Mouse (Mus musculus): ENCODE results near the gene Bcas3. TPM values are rescaled to one million over a fixed set of nuclear protein-coding genes. Genes with fewer than 3 reads are reported as not detected.

Bcas3 gene
- polyA plus RNA-seq, 1 experiment from 2014 or later, result 33.3 TPM

DNA sequence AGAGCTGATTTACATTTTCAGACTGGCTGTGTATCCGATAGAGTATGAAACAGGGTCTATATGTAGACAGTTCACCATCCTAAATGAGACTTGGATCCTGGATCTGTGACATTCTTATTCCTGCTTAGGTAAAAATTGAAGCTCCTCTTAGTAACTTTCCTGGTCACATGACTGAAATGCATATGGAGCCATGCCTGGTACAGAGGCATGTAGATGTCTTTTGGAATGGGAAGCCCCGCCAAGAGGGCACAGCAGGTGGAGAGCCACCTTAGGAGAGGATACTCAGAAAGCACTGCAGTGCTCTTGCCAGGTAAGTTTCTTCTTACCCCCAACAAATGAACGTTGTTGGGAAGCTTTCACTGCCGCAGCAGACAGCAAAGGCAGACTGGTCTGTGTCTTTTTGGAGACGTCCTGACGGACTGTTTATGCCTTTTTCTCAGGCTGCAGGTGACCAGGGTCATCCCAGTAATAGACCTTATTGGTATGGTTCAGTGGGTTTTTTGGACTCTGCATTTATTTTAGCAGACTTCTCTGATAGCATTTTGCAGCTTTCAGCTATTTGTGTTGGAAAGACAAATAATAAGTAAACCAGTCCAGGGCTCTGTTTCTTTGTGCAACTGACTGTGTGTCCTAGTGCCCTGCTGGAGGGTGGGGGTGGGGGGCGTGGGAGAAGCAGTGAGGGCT is 292.3 kb downstream of the Bcas3 start:
- no peak overlapping the region for H3K27ac ChIP-seq (ENCODE audit: low read depth, low read length)
- no peaks in the 10 kb centered on the region for H3K9me3 ChIP-seq (ENCODE audit: control insufficient read depth, low read length)
- no peaks in the 10 kb centered on the region; the same call in 1 of the 2 replicates for H3K4me1 ChIP-seq (replicated peaks; ENCODE audit: control insufficient read depth, insufficient read depth, low read length)
- no peaks in the 10 kb centered on the region for H3K27me3 ChIP-seq (ENCODE audit: control insufficient read depth, insufficient read depth, low read length)
- ATAC-seq (ENCODE audit: low FRiP score) (no peak), DNase-seq (ENCODE audit: low spot score) (no peak)
- H3K9ac ChIP-seq (ENCODE audit: low read depth, low read length), result no peak overlapping the region
- H3K36me3 ChIP-seq (ENCODE audit: control insufficient read depth, insufficient read depth, low read length), result no peaks in the 10 kb centered on the region
- no peak overlapping the region for H3K4me3 ChIP-seq (ENCODE audit: low read depth, low read length)
- H3K4me2 ChIP-seq (replicated peaks; ENCODE audit: low read depth, low read length), result no peak overlapping the region
- WGBS, result 56% methylated on average over 7 of the region's 7 CpGs

DNA sequence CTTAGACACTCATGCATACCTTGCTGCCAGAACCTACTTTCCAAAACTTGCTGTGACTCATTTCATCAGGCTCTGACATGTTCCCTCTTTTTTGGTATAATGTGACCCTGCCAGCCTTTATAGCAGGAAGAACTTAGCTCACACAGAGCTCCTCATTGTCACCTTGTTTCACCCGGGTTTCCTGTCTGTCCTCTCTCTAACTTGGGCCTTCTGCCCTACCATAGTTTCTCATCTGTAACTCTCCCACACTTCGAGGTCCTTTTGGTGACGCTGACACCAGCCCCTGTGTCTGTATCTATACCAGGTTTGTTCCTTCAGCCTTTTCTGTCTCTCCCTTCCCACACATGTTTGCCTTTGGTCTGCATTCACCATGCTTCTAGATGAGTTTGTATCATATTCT is 295.9 kb downstream of the Bcas3 start:
- Histone ChIP-seq H3K9me3 (ENCODE audit: control insufficient read depth, low read length) (no peaks in the 10 kb centered on the region), H3K36me3 (ENCODE audit: control insufficient read depth, insufficient read depth, low read length) (no peaks in the 10 kb centered on the region), H3K4me3 (ENCODE audit: low read depth, low read length) (no peak overlapping the region), H3K4me1 (replicated peaks; ENCODE audit: control insufficient read depth, insufficient read depth, low read length) (no peaks in the 10 kb centered on the region), H3K4me2 (replicated peaks; ENCODE audit: low read depth, low read length) (no peak overlapping the region), H3K27me3 (ENCODE audit: control insufficient read depth, insufficient read depth, low read length) (no peaks in the 10 kb centered on the region), H3K9ac (ENCODE audit: low read depth, low read length) (no peak overlapping the region), H3K27ac (ENCODE audit: low read depth, low read length) (no peak overlapping the region)
- WGBS, result 81% methylated on average over 3 of the region's 3 CpGs
- no peak for ATAC-seq (ENCODE audit: low FRiP score)
- no peak for DNase-seq (ENCODE audit: low spot score)

DNA sequence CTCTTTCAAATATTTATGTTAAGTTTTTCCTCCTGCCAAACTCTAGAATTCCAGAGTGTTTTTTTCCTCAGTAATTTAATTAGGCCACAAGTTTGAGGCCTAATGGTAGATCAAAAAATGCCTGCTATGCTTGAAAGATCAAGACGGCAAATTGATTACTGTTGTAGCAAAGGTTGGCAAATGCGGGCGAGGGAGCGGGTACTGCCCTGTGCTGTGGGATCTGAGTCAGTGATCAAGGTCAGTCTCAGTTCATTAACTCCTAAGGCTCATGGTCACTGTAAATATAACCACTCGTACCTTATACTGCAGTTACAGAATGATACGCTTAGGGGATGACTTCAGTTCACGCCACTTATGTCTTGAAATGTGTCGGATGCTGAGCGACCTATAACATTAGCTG is 296.4 kb downstream of the Bcas3 start:
- no peak overlapping the region for H3K4me3 ChIP-seq (ENCODE audit: low read depth, low read length)
- ATAC-seq (ENCODE audit: low FRiP score) (no peak), DNase-seq (ENCODE audit: low spot score) (no peak)
- 82% methylated on average over 9 of the region's 9 CpGs for WGBS
- H3K4me2 ChIP-seq (replicated peaks; ENCODE audit: low read depth, low read length), result no peak overlapping the region
- H3K4me1 ChIP-seq (replicated peaks; ENCODE audit: control insufficient read depth, insufficient read depth, low read length), result no peaks in the 10 kb centered on the region
- no peaks in the 10 kb centered on the region for H3K36me3 ChIP-seq (ENCODE audit: control insufficient read depth, insufficient read depth, low read length)
- H3K27ac ChIP-seq (ENCODE audit: low read depth, low read length), result no peak overlapping the region
- no peaks in the 10 kb centered on the region for H3K9me3 ChIP-seq (ENCODE audit: control insufficient read depth, low read length)
- H3K9ac ChIP-seq (ENCODE audit: low read depth, low read length), result no peak overlapping the region
- H3K27me3 ChIP-seq (ENCODE audit: control insufficient read depth, insufficient read depth, low read length), result no peaks in the 10 kb centered on the region

DNA sequence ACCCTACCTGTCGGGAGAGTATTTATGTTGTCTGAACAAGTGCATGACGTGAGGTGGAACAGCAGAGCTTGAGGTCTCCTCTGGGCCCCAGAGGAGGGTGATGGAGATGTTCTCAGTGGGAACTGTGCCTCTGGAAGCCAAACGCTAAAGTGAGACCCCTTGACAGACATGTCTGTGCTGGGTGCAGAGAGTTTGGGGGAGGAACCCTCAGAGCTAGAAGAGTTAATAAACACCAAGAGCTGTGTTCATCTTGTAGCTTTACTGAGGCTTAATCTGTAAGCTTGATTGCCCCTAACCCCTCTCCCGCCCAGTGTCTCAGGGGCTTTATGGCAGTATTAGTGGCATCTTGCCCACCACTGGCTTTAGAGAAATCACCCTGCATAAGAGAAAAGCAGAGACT is 304.5 kb downstream of the Bcas3 start:
- H3K4me2 ChIP-seq (replicated peaks; ENCODE audit: low read depth, low read length), result no peak overlapping the region
- no peak overlapping the region for H3K27ac ChIP-seq (ENCODE audit: low read depth, low read length)
- WGBS, result 72% methylated on average over 4 of the region's 4 CpGs
- no peak overlapping the region for H3K4me3 ChIP-seq (ENCODE audit: low read depth, low read length)
- H3K36me3 ChIP-seq (ENCODE audit: control insufficient read depth, insufficient read depth, low read length), result no peaks in the 10 kb centered on the region
- H3K27me3 ChIP-seq (ENCODE audit: control insufficient read depth, insufficient read depth, low read length), result no peaks in the 10 kb centered on the region
- no peaks in the 10 kb centered on the region for H3K9me3 ChIP-seq (ENCODE audit: control insufficient read depth, low read length)
- no peaks in the 10 kb centered on the region for H3K4me1 ChIP-seq (replicated peaks; ENCODE audit: control insufficient read depth, insufficient read depth, low read length)
- DNase-seq (ENCODE audit: low spot score) (no peak), ATAC-seq (ENCODE audit: low FRiP score) (no peak)
- H3K9ac ChIP-seq (ENCODE audit: low read depth, low read length), result no peak overlapping the region

DNA sequence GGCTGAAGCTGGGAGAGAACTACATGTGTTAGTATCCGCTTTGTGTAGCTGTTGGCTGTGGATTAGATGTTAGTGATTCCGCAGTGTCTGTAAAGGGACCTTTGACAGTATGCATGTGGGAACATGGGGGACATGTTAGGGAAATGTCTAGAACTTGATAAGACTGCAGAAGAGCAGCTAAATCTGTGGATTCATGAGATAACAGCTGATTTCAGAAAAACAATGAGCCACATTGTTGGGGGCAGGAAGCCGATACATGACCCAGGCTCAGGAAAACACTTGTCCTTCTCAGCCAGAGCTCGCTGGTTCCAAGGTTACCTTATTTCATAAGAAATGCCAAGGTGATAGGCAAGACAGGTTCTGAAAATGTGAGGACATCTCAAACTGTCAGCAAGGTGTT is 307.3 kb downstream of the Bcas3 start:
- no peaks in the 10 kb centered on the region for H3K27me3 ChIP-seq (ENCODE audit: control insufficient read depth, insufficient read depth, low read length)
- DNase-seq (ENCODE audit: low spot score) (no peak), ATAC-seq (ENCODE audit: low FRiP score) (no peak)
- H3K9me3 ChIP-seq (ENCODE audit: control insufficient read depth, low read length), result no peaks in the 10 kb centered on the region
- H3K27ac ChIP-seq (ENCODE audit: low read depth, low read length), result no peak overlapping the region
- no peak overlapping the region for H3K4me2 ChIP-seq (replicated peaks; ENCODE audit: low read depth, low read length)
- no peaks in the 10 kb centered on the region for H3K4me1 ChIP-seq (replicated peaks; ENCODE audit: control insufficient read depth, insufficient read depth, low read length)
- WGBS, result 86% methylated on average over 4 of the region's 4 CpGs
- H3K36me3 ChIP-seq (ENCODE audit: control insufficient read depth, insufficient read depth, low read length), result no peaks in the 10 kb centered on the region
- no peak overlapping the region for H3K4me3 ChIP-seq (ENCODE audit: low read depth, low read length)
- no peak overlapping the region for H3K9ac ChIP-seq (ENCODE audit: low read depth, low read length)

DNA sequence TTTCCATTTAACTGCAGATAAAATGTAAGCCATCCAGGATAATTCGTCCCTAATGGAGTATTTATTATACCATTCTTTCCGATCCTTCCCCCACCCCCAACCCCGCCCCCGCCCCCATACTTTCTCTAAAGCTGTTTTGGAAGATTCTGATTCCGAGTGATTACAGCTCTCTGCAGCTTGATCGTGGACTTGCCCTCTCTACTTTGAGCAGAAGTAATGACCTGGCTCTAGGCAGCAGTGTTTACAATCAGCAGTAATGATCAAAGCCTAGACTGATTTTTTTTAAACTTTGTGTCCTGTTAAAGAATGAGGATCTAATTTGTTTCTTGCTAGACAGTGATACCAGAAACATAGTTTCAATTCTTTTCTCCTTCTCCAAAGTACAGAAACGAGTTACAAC is 314.2 kb downstream of the Bcas3 start:
- DNase-seq (ENCODE audit: low spot score) (no peak), ATAC-seq (ENCODE audit: low FRiP score) (no peak)
- 76% methylated on average over 7 of the region's 7 CpGs for WGBS
- Histone ChIP-seq H3K36me3 (ENCODE audit: control insufficient read depth, insufficient read depth, low read length) (no peaks in the 10 kb centered on the region), H3K9ac (ENCODE audit: low read depth, low read length) (no peak overlapping the region), H3K27ac (ENCODE audit: low read depth, low read length) (no peak overlapping the region), H3K4me1 (replicated peaks; ENCODE audit: control insufficient read depth, insufficient read depth, low read length) (no peaks in the 10 kb centered on the region), H3K4me2 (replicated peaks; ENCODE audit: low read depth, low read length) (no peak overlapping the region), H3K27me3 (ENCODE audit: control insufficient read depth, insufficient read depth, low read length) (no peaks in the 10 kb centered on the region), H3K9me3 (ENCODE audit: control insufficient read depth, low read length) (no peaks in the 10 kb centered on the region), H3K4me3 (ENCODE audit: low read depth, low read length) (no peak overlapping the region)

DNA sequence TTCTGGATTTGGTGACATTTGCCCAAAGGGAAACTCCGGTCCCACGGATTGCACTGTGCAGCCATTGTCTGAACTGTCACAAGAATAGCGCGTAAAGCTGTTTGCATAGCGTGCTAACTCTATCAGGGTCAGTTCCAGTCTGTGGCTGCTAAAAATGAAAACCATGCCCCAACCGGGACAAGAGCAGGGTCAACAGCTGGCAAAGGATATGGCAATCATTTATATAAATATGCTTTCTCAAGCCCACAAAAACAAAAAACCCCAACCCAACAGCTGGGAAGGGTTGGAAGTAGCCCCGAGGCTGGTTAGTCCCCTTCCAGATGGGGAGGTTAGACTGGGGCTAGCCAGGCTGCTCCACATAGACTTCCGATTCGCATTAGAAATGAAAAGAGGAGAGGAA is 314.8 kb downstream of the Bcas3 start:
- Histone ChIP-seq H3K9ac (ENCODE audit: low read depth, low read length) (no peak overlapping the region), H3K27ac (ENCODE audit: low read depth, low read length) (no peak overlapping the region), H3K9me3 (ENCODE audit: control insufficient read depth, low read length) (no peaks in the 10 kb centered on the region), H3K36me3 (ENCODE audit: control insufficient read depth, insufficient read depth, low read length) (no peaks in the 10 kb centered on the region), H3K4me2 (replicated peaks; ENCODE audit: low read depth, low read length) (no peak overlapping the region), H3K4me3 (ENCODE audit: low read depth, low read length) (no peak overlapping the region), H3K27me3 (ENCODE audit: control insufficient read depth, insufficient read depth, low read length) (no peaks in the 10 kb centered on the region), H3K4me1 (replicated peaks; ENCODE audit: control insufficient read depth, insufficient read depth, low read length) (no peaks in the 10 kb centered on the region)
- ATAC-seq (ENCODE audit: low FRiP score) (no peak), DNase-seq (ENCODE audit: low spot score) (peak; percentile 32)
- 48% methylated on average over 9 of the region's 9 CpGs for WGBS

DNA sequence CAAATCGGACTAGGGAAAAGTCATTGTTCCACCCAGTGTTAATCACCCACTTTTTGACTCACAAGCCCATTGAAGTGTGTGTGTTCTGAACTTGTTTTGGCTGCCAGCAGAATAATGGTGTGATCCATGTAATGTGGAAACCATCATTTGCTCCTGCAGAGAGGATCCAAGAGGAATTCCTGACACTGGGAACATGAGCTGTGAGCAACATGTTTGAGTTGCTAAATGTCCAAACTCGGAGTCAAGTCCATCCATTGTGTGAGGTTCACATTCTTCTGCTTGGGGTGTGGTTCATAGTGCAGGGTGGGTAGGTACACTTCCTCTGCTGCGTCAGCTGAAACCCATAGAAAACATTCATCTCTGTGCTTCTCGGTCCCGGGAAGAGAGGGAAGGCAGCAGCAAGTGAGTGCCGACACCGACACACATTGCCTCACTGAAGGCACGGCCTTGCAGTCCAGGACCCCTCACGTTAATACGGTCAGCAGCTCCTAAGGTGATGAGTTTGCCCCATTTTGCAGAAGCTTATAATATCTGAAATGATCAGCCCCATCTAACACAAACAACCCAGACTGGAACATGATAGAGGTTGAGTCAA is 320.0 kb downstream of the Bcas3 start:
- ATAC-seq (ENCODE audit: low FRiP score) (no peak), DNase-seq (ENCODE audit: low spot score) (no peak)
- H3K4me2 ChIP-seq (replicated peaks; ENCODE audit: low read depth, low read length), result no peak overlapping the region
- no peak overlapping the region for H3K9ac ChIP-seq (ENCODE audit: low read depth, low read length)
- no peak overlapping the region for H3K27ac ChIP-seq (ENCODE audit: low read depth, low read length)
- WGBS, result 76% methylated on average over 10 of the region's 10 CpGs
- no peak overlapping the region for H3K4me3 ChIP-seq (ENCODE audit: low read depth, low read length)
- H3K9me3 ChIP-seq (ENCODE audit: control insufficient read depth, low read length), result no peaks in the 10 kb centered on the region
- H3K27me3 ChIP-seq (ENCODE audit: control insufficient read depth, insufficient read depth, low read length), result no peaks in the 10 kb centered on the region
- no peaks in the 10 kb centered on the region for H3K4me1 ChIP-seq (replicated peaks; ENCODE audit: control insufficient read depth, insufficient read depth, low read length)
- H3K36me3 ChIP-seq (ENCODE audit: control insufficient read depth, insufficient read depth, low read length), result no peaks in the 10 kb centered on the region

DNA sequence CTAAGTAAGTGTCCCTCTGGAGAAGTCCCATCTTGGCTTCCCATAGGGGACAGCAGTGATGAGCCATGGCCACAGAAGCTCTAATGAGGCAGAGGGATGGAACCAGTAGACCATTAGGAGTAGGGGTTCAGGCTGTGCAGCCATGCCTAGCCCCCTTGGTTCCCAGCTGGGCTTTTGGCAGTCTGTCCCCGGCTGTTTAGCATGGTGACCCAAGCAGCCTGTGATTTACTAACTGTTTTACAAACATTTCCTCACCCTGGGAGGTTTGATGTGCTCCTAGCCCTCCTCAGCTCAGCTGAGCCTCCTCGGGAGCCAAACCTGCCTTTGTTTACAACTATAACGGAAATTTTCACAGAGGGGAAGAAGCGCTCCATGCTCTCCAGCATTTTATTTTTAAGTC is 322.3 kb downstream of the Bcas3 start:
- Histone ChIP-seq H3K4me3 (ENCODE audit: low read depth, low read length) (no peak overlapping the region), H3K4me2 (replicated peaks; ENCODE audit: low read depth, low read length) (no peak overlapping the region), H3K36me3 (ENCODE audit: control insufficient read depth, insufficient read depth, low read length) (no peaks in the 10 kb centered on the region), H3K27me3 (ENCODE audit: control insufficient read depth, insufficient read depth, low read length) (no peaks in the 10 kb centered on the region), H3K9ac (ENCODE audit: low read depth, low read length) (no peak overlapping the region), H3K27ac (ENCODE audit: low read depth, low read length) (no peak overlapping the region), H3K4me1 (replicated peaks; ENCODE audit: control insufficient read depth, insufficient read depth, low read length) (0 out of 2 replicates have a peak, but pooled peaks cover 2% of the 10 kb centered on the region), H3K9me3 (ENCODE audit: control insufficient read depth, low read length) (no peaks in the 10 kb centered on the region)
- 39% methylated on average over 4 of the region's 4 CpGs for WGBS
- DNase-seq (ENCODE audit: low spot score) (no peak), ATAC-seq (ENCODE audit: low FRiP score) (no peak)
